In the genomic region with DNA sequence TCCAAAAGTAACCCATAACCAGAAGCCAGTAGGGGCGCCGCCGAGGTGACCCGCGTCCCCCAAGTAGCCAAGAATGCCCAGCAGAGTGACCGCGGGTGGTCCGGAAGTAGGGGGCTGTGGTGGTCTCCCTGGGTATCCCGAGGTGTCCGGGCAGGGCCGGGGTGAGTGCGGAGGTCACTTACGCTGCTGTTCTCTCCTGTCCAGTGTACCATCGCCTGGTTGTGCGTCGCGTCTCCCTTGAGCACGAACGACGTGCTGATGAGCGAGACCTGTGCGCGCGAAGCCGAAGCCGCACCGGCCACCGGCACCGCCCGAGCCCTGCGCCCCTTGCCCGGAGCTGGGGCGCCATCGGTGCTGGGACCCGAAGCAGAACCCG, we compare ENCODE assay signal across 7 mouse cellular contexts. TPM values are rescaled to one million over a fixed set of nuclear protein-coding genes. Genes with fewer than 3 reads are reported as not detected.
DNase-seq lines count a peak whose midpoint lies in the region; ATAC-seq and TF ChIP-seq lines count a peak whose summit lies in the region.

No protein-coding gene starts in this region.

- WGBS in lung, adult 2 months: 1% methylated on average over 36 of the region's 36 CpGs
- under 1% methylated on average over 36 of the region's 36 CpGs for WGBS in embryonic facial prominence, embryonic 12.5 days
- WGBS in hindbrain, embryonic 15.5 days: under 1% methylated on average over 36 of the region's 36 CpGs
- under 1% methylated on average over 36 of the region's 36 CpGs for WGBS in midbrain, embryonic 13.5 days

- H3K4me2 ChIP-seq in embryonic facial prominence, embryonic 12.5 days (replicated peaks): peak overlapping the region; percentile 95
- H3K4me2 ChIP-seq in hindbrain, embryonic 15.5 days: peak overlapping the region; percentile 98
- peak overlapping the region; percentile 93 for H3K4me2 ChIP-seq in midbrain, embryonic 13.5 days (replicated peaks)

- no peak for TF ChIP-seq CTCF in lung, adult 2 months (IDR thresholded peaks at IDR 0.05; ENCODE audit: insufficient read depth, low read length)

- H3K27me3 ChIP-seq in embryonic facial prominence, embryonic 12.5 days: peaks cover 21% of the 10 kb centered on the region
- peaks cover 12% of the 10 kb centered on the region; the same call in 1 of the 2 replicates for H3K27me3 ChIP-seq in hindbrain, embryonic 15.5 days
- H3K27me3 ChIP-seq in midbrain, embryonic 13.5 days: peaks cover 22% of the 10 kb centered on the region

- H3K36me3 ChIP-seq in embryonic facial prominence, embryonic 12.5 days: no peaks in the 10 kb centered on the region
- H3K36me3 ChIP-seq in hindbrain, embryonic 15.5 days: no peaks in the 10 kb centered on the region
- H3K36me3 ChIP-seq in midbrain, embryonic 13.5 days: no peaks in the 10 kb centered on the region

- H3K4me3 ChIP-seq in lung, adult 2 months (replicated peaks; ENCODE audit: extremely low read depth, low read depth, low read length): peak overlapping the region; percentile 63
- H3K4me3 ChIP-seq in embryonic facial prominence, embryonic 12.5 days: peak overlapping the region; percentile 73
- peak overlapping the region; percentile 89 for H3K4me3 ChIP-seq in hindbrain, embryonic 15.5 days
- H3K4me3 ChIP-seq in midbrain, embryonic 13.5 days (replicated peaks): peak overlapping the region; percentile 81

- TF ChIP-seq POLR2A in lung, adult 2 months (IDR thresholded peaks at IDR 0.05; ENCODE audit: borderline replicate concordance, extremely low read depth, low read depth, low read length): no peak

- DNase-seq in lung, adult 2 months: no peak
- no peak for DNase-seq in lung, postnatal 25 days (ENCODE audit: low spot score)
- DNase-seq in adrenal gland, postnatal 10 days: no peak
- no peak for DNase-seq in adipocyte (ENCODE audit: low spot score)

- no peaks in the 10 kb centered on the region for H3K4me1 ChIP-seq in lung, adult 2 months (ENCODE audit: control insufficient read depth, insufficient read depth, low read length)
- peaks cover 21% of the 10 kb centered on the region for H3K4me1 ChIP-seq in embryonic facial prominence, embryonic 12.5 days
- H3K4me1 ChIP-seq in hindbrain, embryonic 15.5 days (replicated peaks): peaks cover 50% of the 10 kb centered on the region
- peaks cover 60% of the 10 kb centered on the region for H3K4me1 ChIP-seq in midbrain, embryonic 13.5 days (replicated peaks)

- peak overlapping the region; percentile 82 for H3K9ac ChIP-seq in embryonic facial prominence, embryonic 12.5 days
- H3K9ac ChIP-seq in hindbrain, embryonic 15.5 days: peak overlapping the region; percentile 94
- peak overlapping the region; percentile 94 for H3K9ac ChIP-seq in midbrain, embryonic 13.5 days (replicated peaks)

- no peak for ATAC-seq in embryonic facial prominence, embryonic 12.5 days (ENCODE audit: insufficient number of reproducible peaks, insufficient read depth, low FRiP score, low TSS enrichment)
- peak; percentile 2; the same call in 1 of the 2 replicates for ATAC-seq in hindbrain, embryonic 15.5 days (ENCODE audit: low FRiP score, low read depth)
- ATAC-seq in midbrain, embryonic 13.5 days: peak; percentile 38

- no peak overlapping the region for H3K27ac ChIP-seq in embryonic facial prominence, embryonic 12.5 days
- peak overlapping the region; percentile 59; the same call in 1 of the 2 replicates for H3K27ac ChIP-seq in hindbrain, embryonic 15.5 days (replicated peaks)
- H3K27ac ChIP-seq in midbrain, embryonic 13.5 days: peak overlapping the region; percentile 74

- H3K9me3 ChIP-seq in embryonic facial prominence, embryonic 12.5 days: no peaks in the 10 kb centered on the region
- H3K9me3 ChIP-seq in hindbrain, embryonic 15.5 days: no peaks in the 10 kb centered on the region
- H3K9me3 ChIP-seq in midbrain, embryonic 13.5 days: no peaks in the 10 kb centered on the region

RNA-seq across cellular contexts. Expression of a gene that starts 0.6 kb away (rescaled TPM):
- 17.5 and 19.3 TPM in 2 replicates for polyA plus RNA-seq in lung, adult 2 months (2012; rRNA removed)
- polyA plus RNA-seq in embryonic facial prominence, embryonic 12.5 days (2016; fragmentation: Nextera tagmentation; extraction: Ambion mirVana): 12.7 and 12.9 TPM in 2 replicates
- 13.4 and 15.4 TPM in 2 replicates for polyA plus RNA-seq in hindbrain, embryonic 15.5 days (2015; fragmentation: Nextera tagmentation; extraction: Ambion mirVana)
- 16.3 and 17.4 TPM in 2 replicates for polyA plus RNA-seq in midbrain, embryonic 13.5 days (2015; fragmentation: Nextera tagmentation; extraction: Ambion mirVana)
- total RNA-seq in adrenal gland, postnatal 10 days (2021): 10 to 100 TPM; 11.4 to 14.6 TPM
